15 mouse cellular contexts compared by ENCODE assay signal in the genomic region with DNA sequence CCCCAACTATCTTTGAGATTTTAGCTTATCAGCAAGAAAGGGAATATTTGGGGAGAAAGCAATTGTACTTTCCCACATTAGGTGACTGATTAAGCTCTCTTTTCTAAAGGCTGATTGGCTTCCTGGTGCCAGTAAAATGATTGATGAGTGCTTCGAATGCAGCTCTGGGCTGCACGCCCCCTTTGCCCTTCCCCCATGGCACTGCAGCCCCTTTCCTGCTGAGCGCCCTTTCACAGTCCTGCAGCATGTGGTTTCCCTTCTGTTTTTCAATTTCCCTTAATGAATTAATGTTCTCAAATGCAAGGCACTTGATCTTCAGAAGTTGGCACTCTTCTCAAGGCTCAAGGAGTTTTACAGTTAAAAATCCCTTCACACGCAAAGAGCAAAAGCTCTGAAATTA. TPM values are rescaled to one million over a fixed set of nuclear protein-coding genes. Genes with fewer than 3 reads are reported as not detected.
A peak's percentile ranks its signal among the peaks of the same experiment; 100 is the strongest.
DNase-seq lines count a peak whose midpoint lies in the region; ATAC-seq and TF ChIP-seq lines count a peak whose summit lies in the region.
"Had no signal": no experiment of that assay in that cellular context is flagged by ENCODE, and none has a peak within 500 bp of the region (broad histone marks: within the 10 kb centered on the region; RNA-seq: fewer than 3 reads in every experiment).

No protein-coding gene starts in this region.

- WGBS in hindbrain, postnatal 0 days = 25% methylated on average over 4 of the region's 4 CpGs

- peak; percentile 70 for DNase-seq in A20 (ENCODE audit: low read depth, low spot score)
- DNase-seq in brain, embryonic 14.5 days (ENCODE audit: low read depth) = peak; percentile 59
- peak; percentile 31 for DNase-seq in hindbrain, postnatal 0 days (ENCODE audit: low spot score)
- no peak for DNase-seq in testis, postnatal 10 days (ENCODE audit: low spot score)
- DNase-seq in right cerebral cortex, postnatal 25 days = no peak
- no peak for DNase-seq in thymus, adult 18-20 months
- no peak for DNase-seq in ovary, postnatal 14 days (ENCODE audit: low spot score)
- DNase-seq: cerebellum, adult 9-10 months; heart, adult 11 months; lung, adult 18-20 months; lung, postnatal 36 days; right cerebral cortex, postnatal 14 days had no signal

- no peak for TF ChIP-seq POLR2A in brain, embryonic 14.5 days (IDR thresholded peaks at IDR 0.05; ENCODE audit: borderline replicate concordance, extremely low read depth, insufficient read depth, insufficient read length, poor library complexity, severe bottlenecking)

- H3K9me3 ChIP-seq in hindbrain, postnatal 0 days (ENCODE audit: low read length) = no peaks in the 10 kb centered on the region
- H3K9me3 ChIP-seq: embryonic facial prominence, embryonic 13.5 days; midbrain, embryonic 10.5 days had no signal

- no peaks in the 10 kb centered on the region for H3K27me3 ChIP-seq in hindbrain, postnatal 0 days (ENCODE audit: insufficient read depth, low read length)
- H3K27me3 ChIP-seq: embryonic facial prominence, embryonic 13.5 days had no signal

- no peak for TF ChIP-seq CTCF in brain, embryonic 14.5 days (IDR thresholded peaks at IDR 0.05; ENCODE audit: borderline replicate concordance, extremely low read depth, insufficient read depth, insufficient read length)
- TF ChIP-seq CTCF in hindbrain, postnatal 0 days (IDR thresholded peaks at IDR 0.05; ENCODE audit: low read depth) = no peak

- no peak overlapping the region for H3K4me3 ChIP-seq in hindbrain, postnatal 0 days (ENCODE audit: low read length)
- H3K4me3 ChIP-seq: embryonic facial prominence, embryonic 13.5 days; midbrain, embryonic 10.5 days had no signal

- no peaks in the 10 kb centered on the region for H3K36me3 ChIP-seq in hindbrain, postnatal 0 days (ENCODE audit: insufficient read depth, low read length)
- H3K36me3 ChIP-seq: embryonic facial prominence, embryonic 13.5 days; midbrain, embryonic 10.5 days had no signal

- no peaks in the 10 kb centered on the region for H3K4me1 ChIP-seq in hindbrain, postnatal 0 days (ENCODE audit: insufficient read depth, low read length)

- no peak overlapping the region for H3K9ac ChIP-seq in hindbrain, postnatal 0 days (replicated peaks; ENCODE audit: low read length)
- H3K9ac ChIP-seq: embryonic facial prominence, embryonic 13.5 days had no signal

- peak; percentile 21 to 49; a peak in 2 of 4 replicates for ATAC-seq in hematopoietic stem cell, adult 5-6 weeks (replicated peaks in 1 of 2; ENCODE audit: insufficient read depth in 1 of 2, low FRiP score in 2 of 2, low TSS enrichment in 1 of 2, low read depth in 1 of 2, poor library complexity in 2 of 2, severe bottlenecking in 2 of 2)
- no peak for ATAC-seq in hindbrain, postnatal 0 days

- no peak overlapping the region for H3K27ac ChIP-seq in hindbrain, postnatal 0 days
- H3K27ac ChIP-seq: embryonic facial prominence, embryonic 13.5 days; midbrain, embryonic 10.5 days had no signal

- no peak overlapping the region for H3K4me2 ChIP-seq in hindbrain, postnatal 0 days (ENCODE audit: low read depth, low read length)
- H3K4me2 ChIP-seq: embryonic facial prominence, embryonic 13.5 days had no signal

RNA-seq across cellular contexts. Expression of a gene that starts 12.5 kb away (rescaled TPM):
- 4.1 and 5.6 TPM in 2 replicates for polyA plus RNA-seq in brain, embryonic 14.5 days (2012; rRNA removed)
- total RNA-seq in hematopoietic stem cell, adult 5-6 weeks (2017) = 0.13 and 3.2 TPM in 2 replicates
- 9.0 and 11.1 TPM in 2 replicates for total RNA-seq in hindbrain, postnatal 0 days (2014; rRNA removed)
- 1.6 and 1.8 TPM in 2 replicates for polyA plus RNA-seq in hindbrain, postnatal 0 days (2015; fragmentation: Nextera tagmentation; extraction: Ambion mirVana)

RNA-seq across cellular contexts. Expression of a gene that starts 16.8 kb away (rescaled TPM):
- polyA plus RNA-seq in brain, embryonic 14.5 days (2012; rRNA removed) = 2.0 and 5.6 TPM in 2 replicates
- 0.25 TPM in 1 of 2 replicates, not detected in the other for total RNA-seq in hematopoietic stem cell, adult 5-6 weeks (2017)
- 7.5 and 8.8 TPM in 2 replicates for total RNA-seq in hindbrain, postnatal 0 days (2014; rRNA removed)
- polyA plus RNA-seq in hindbrain, postnatal 0 days (2015; fragmentation: Nextera tagmentation; extraction: Ambion mirVana) = 2.7 and 3.3 TPM in 2 replicates

Comparison
In these comparisons a context has a peak if more than half of its experiments do, and no peak if none do; other contexts are left out.
1. DNase-seq: peak in A20 (single experiment), brain, embryonic 14.5 days (single experiment) and hindbrain, postnatal 0 days (single experiment); none in testis, postnatal 10 days (single experiment), right cerebral cortex, postnatal 25 days (single experiment), thymus, adult 18-20 months (0 of 2) and ovary, postnatal 14 days (single experiment).